Mouse (Mus musculus) kidney, postnatal 14 days (tissue): ENCODE measurements at regions not wholly inside any gene's neighbourhood (a gene's known extent, or its start where the extent isn't known, plus 50 kb on each side); places are given as distances from the start of the nearest gene placed in this dataset.

Source experiments
- DNase-seq: peaks from one replicate; pipeline ENCODE4 v3.0.0; 2022; ENCODE audit warnings: mixed read lengths

DNA sequence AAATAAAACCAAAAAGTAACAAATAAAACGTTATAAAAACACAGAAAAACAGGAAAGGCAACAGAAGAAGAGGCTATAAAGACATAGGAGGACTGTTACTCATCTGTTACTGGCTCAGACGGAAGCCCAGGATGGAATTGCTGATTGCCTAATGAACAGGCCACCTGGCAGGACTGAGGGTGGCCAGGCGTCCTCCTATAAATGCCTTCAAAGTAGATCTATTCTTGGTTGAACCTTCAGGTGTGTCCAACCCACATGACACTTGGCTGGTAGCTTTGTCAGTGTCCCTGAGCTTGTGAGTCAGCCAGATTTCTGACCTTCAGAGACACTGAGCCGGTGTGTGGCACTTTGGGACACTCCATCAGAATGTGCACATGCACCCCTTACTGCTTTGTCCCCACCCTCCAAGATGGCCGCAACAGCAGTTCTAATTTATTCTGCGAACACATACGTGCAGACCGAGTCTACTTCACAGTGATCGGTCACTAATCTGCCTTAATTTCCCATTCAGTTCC is 222.5 kb upstream of the Runx1 start:
- no peak for DNase-seq

DNA sequence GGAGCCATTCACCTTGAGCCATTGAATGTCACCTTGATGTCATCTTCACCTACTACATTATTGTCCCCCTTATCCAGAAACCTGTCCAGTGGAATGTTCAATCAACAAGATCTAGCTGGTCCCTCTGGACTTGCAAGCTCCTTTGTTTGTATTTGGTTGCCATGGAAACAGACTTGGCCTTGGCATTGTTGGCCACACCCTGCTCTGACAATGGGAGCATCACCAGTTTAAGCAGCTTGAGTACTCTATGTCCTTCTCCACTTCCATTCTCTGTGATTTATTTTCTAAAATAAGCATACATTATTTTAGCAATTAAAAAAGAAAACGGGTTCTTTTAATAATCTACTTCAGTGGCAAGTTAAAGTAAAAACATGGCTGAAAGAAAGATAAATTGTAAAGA is 221.6 kb upstream of the Runx1 start:
- no peak for DNase-seq

DNA sequence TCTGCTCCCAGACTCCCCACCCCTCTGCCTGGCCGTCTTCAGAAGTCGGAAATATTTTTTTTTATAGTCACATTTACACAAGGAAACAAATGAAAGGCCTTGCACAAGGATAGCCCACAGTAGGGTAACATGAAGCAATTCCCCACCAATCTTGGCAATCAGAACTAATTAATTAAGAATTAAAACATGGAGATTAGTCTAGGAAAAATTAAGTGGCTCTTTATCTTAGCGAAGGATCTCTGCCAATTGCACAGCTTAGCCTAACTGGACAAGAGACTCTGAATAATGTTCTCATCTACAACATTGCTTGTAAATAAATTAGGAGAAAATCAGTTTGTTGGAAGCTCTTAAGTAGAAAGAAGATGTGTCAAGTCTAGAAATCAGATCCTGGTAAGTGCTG is 220.3 kb upstream of the Runx1 start:
- no peak for DNase-seq

GRCm38 (mm10) chr16:93043355-93043754 is 217.4 kb upstream of the Runx1 start:
- DNase-seq: no peak

GRCm38 (mm10) chr16:93042941-93043340 is 217.0 kb upstream of the Runx1 start:
- no peak for DNase-seq

GRCm38 (mm10) chr16:93042491-93042890 is 216.5 kb upstream of the Runx1 start:
- no peak for DNase-seq

DNA sequence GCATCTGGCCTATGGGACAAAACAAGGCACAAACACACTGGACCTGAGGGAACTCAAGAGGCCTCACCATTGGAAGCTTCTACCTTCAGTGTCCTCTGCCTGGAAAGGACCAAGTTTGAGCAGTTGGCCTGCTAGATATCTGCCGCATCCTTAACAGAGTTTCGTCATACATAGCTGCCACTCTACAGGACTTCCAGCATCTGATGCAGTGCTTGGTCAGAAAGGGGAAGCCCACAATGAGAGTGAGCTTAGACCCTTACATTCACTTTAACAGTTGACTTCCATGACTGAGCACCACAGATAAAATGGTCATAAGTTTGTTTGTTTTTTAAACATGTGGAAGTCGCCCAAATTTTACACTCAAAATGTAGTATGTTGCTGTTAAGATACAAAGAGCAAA is 215.9 kb upstream of the Runx1 start:
- no peak for DNase-seq

GRCm38 (mm10) chr16:93041399-93041798 is 215.4 kb upstream of the Runx1 start:
- DNase-seq: no peak

- DNase-seq: no peak
These were observed 209.7 kb upstream of the Runx1 start for GRCm38 (mm10) chr16:93035626-93036025.

GRCm38 (mm10) chr16:93033943-93034342 is 208.0 kb upstream of the Runx1 start:
- no peak for DNase-seq

GRCm38 (mm10) chr16:93031624-93032023 is 205.7 kb upstream of the Runx1 start:
- DNase-seq: no peak

GRCm38 (mm10) chr16:93028640-93029039 is 202.7 kb upstream of the Runx1 start:
- DNase-seq: no peak

DNA sequence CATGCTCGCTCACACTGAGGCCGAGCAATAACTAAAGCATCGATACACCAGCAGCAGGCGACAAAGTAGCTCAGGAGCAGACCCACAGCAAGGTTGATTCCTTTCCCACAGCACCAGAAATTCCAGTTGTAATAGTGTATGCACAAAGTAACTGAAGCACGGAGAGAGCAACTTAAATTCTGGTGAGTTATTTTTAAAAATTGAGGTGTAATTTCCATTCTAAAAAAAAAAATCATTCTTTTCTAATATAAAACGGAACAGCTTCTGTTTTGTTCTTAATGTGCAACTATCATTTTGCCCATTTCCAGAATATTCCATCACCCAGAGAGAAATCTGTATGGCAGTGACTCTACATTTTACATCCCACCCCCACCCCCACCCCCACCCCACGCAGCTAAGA is 202.1 kb upstream of the Runx1 start:
- no peak for DNase-seq

DNA sequence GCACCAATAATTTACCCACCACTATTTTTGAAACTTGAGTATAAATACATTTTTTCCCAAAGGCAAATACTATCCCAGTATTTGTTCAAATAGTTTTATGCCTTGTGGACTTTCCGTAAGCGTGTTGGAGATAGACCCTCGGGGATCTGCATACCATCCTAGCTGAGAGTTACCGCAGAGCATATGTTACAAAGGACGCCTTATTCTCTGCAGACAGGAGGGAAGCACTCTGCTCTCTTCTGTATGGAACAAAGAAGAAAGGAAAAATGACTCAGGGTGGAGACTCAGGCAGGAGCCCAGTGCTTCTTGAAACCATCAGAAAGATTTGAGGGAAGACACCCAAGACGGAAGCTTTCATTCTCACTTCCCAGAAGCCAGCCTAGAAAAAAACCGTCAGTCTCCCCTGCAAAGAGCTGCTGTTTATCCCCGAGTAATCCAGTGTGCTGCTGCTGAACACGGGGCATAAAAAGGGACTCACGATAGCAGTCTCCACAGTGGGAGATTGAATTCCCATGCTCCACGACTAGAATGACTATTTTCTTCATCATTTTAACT is 200.2 kb upstream of the Runx1 start:
- no peak for DNase-seq

DNA sequence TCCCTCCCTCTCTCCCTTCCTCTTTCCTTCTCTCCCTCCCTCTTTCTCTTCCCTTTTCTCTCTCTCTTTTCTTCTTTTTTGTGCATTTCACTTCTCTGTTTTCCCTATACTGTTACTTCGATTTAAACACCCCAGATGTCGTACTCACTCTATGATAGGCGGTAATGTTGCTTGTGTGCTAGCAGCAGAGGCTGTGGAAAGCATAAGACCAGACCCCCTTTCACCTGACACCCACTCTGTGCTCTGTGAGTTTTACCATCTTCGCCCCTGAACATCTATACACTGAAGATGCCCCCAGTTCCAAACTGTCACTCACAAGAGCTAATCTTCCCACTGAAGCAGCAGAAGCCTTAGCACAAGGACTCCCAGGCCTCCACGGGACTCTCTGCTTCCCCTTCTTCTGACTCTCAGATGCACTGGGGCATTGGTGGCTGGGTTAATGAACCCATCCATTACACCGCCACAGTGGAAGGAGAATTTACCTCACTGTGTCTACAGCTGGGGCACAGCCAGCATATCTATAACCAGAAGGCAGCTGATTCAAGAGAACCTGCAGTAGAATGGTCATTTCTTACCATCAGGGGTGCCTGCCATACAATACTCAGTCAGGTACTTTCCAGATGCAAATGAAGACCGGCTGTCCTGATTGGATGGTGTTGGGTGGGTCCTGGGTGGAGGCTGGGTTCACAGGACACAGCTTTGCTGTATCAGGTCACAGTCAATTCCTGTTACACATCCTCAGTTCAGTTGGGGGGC is 194.0 kb upstream of the Runx1 start:
- DNase-seq: no peak

DNA sequence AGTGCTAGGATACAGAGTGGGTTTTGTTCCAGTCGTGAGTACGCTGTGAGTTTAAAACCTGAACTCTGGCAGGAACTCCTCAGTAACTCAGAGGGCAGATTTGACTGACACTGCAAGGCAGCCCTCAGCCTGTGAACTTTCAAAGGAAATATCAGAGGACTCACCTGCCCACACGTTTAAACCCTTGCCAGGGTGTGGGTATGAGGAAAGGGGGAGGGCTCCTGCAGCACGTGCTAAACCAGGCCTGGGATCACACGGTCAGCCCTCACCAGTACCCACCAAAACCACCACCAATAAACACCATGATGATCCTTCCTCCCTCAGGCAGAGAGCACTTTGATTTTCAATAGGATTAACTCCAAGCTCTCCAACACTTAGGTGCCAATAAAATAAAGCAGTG is 192.8 kb upstream of the Runx1 start:
- no peak for DNase-seq

GRCm38 (mm10) chr16:93017025-93017424 is 191.1 kb upstream of the Runx1 start:
- no peak for DNase-seq

DNA sequence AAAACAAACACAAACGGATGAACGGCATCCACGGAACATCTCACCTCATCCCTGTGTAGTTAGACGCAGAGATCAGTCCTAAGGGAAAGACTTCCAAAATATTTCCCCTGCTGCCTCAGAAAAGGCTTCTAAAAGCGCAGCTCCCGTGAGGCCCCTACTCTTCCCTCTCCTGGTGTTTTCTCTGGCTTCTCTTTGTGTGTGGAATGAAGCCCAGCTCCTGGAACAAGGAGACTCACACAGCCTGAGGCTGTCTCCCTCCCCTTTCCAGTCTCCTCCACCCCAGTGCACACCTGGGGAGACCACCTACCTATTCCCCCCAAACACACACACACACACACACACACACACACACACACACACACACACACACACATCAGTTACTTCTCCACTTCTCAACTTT is 189.7 kb upstream of the Runx1 start:
- DNase-seq: no peak

DNA sequence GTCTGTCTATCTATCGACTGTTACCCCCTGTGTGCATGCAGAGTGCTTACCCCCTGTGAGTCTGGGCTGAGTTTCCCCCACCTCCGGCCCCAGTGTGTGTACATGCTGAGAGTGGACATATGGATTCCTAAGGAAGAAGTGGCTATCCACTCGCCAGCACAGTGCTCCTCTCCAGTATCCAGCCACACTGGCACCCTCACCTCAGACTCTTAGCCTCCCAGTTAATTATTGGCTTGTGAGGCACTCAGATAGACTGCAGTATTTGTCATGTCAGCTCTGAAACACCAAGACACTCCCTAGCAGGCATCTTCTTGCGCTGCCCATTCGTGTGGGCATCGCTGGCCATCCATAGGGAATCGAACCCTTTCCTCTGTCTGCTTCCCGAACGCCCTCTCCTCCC is 189.0 kb upstream of the Runx1 start:
- no peak for DNase-seq

- no peak for DNase-seq
These were observed 187.9 kb upstream of the Runx1 start for GRCm38 (mm10) chr16:93013881-93014280.

GRCm38 (mm10) chr16:93013256-93013655 is 187.3 kb upstream of the Runx1 start:
- no peak for DNase-seq

- no peak for DNase-seq
These were observed 185.5 kb upstream of the Runx1 start for GRCm38 (mm10) chr16:93011474-93011873.

DNA sequence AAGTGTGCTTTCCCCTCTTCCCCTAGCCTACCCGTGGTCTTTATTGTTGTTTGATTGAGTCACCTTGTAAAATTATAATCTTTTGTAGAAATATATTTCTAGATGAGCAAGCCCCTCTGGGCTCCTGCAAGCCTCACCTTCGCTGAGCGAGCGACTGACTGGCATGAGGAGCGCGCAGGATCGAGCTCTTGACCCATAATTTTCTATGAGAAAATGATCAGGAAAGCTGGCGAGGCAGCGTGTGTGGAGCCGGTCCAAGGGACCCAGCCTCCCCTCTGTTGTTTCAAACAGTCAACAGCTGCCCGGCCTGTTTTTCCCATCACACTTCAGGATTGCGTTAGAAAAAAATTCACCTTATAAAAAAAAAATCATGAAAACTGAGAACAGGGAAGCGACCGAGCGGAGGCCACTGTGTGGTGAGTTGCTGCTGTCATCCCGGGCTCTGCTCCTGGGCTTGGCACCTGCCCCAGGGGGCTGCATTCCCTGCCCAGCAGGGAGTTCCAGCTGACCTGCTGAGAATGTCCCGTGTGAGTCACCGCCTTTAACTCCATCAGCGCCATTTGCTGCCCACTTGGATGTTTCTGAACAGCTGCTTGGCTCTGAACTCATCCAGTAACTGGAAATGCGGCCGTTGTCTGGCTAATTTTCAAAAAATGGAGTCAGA is 180.5 kb upstream of the Runx1 start:
- peak; percentile 68 for DNase-seq

DNA sequence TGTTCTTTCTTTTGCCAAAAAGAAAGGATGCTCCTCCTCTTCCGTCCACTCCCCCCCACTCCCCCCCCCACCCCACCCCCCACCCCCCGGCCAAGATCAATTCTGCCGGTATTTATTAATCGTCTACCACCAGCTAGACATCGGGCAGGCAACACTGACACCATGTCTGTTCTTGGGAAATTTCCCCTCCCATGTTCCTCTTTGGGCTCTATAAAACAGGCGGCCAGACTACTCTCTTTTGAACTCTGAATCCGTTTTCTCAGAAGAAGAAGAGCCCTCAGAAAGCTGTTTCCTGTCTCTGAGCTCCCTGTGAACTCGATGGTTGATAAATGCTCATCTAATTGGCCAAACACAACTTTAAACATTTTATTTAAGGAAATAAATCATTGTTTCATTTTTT is 179.5 kb upstream of the Runx1 start:
- DNase-seq: no peak
